Mouse (Mus musculus) ZHBTc4 (cell line): ENCODE data around the gene Etnk2.

Experiments
- DNase-seq: peaks from one replicate; pipeline ENCODE4 v3.0.0-alpha.2; 2011; ENCODE audit warnings: low read depth, low spot score

Etnk2 gene

GRCm38 (mm10) chr1:133363276-133364021 is at the start of gene Etnk2:
Etnk2 (plus strand) TSS chr1:133363572.
- DNase-seq, result peak; percentile 98

GRCm38 (mm10) chr1:133314364-133314763 is 49.0 kb upstream of the Etnk2 start:
- peak; percentile 85 for DNase-seq

- no peak for DNase-seq
Measured at GRCm38 (mm10) chr1:133315775-133316174, 47.6 kb upstream of the Etnk2 start.

GRCm38 (mm10) chr1:133316577-133316976 is 46.8 kb upstream of the Etnk2 start:
- DNase-seq, result peak; percentile 42

GRCm38 (mm10) chr1:133317149-133317548 is 46.2 kb upstream of the Etnk2 start:
- peak; percentile 61 for DNase-seq

GRCm38 (mm10) chr1:133321267-133321925 is 42.0 kb upstream of the Etnk2 start, which contains the start of gene Kiss1:
Kiss1 (plus strand) TSS chr1:133321875.
- DNase-seq, result no peak

GRCm38 (mm10) chr1:133323333-133323732 is 40.0 kb upstream of the Etnk2 start:
- no peak for DNase-seq

- DNase-seq, result peak; percentile 81
Measured at GRCm38 (mm10) chr1:133325951-133326350, 37.4 kb upstream of the Etnk2 start.

GRCm38 (mm10) chr1:133327094-133327493 is 36.3 kb upstream of the Etnk2 start:
- peak; percentile 37 for DNase-seq

GRCm38 (mm10) chr1:133328299-133328795 is 35.0 kb upstream of the Etnk2 start:
- DNase-seq, result no peak

- DNase-seq, result peak; percentile 56
Measured at GRCm38 (mm10) chr1:133328896-133329637, 34.3 kb upstream of the Etnk2 start.

GRCm38 (mm10) chr1:133329638-133329964 is 33.8 kb upstream of the Etnk2 start:
- DNase-seq, result no peak

GRCm38 (mm10) chr1:133331142-133331541 is 32.2 kb upstream of the Etnk2 start:
- no peak for DNase-seq

GRCm38 (mm10) chr1:133332656-133333430 is 30.5 kb upstream of the Etnk2 start:
- peak; percentile 62 for DNase-seq

- peak; percentile 64 for DNase-seq
Measured at GRCm38 (mm10) chr1:133333937-133334336, 29.4 kb upstream of the Etnk2 start.

GRCm38 (mm10) chr1:133340403-133340802 is 23.0 kb upstream of the Etnk2 start:
- peak; percentile 93 for DNase-seq

GRCm38 (mm10) chr1:133344357-133344756 is 19.0 kb upstream of the Etnk2 start:
- DNase-seq, result no peak

GRCm38 (mm10) chr1:133346531-133346930 is 16.8 kb upstream of the Etnk2 start:
- DNase-seq, result no peak

- DNase-seq, result peak; percentile 69
Measured at GRCm38 (mm10) chr1:133347226-133347625, 16.1 kb upstream of the Etnk2 start.

- DNase-seq, result peak; percentile 70
Measured at GRCm38 (mm10) chr1:133347693-133348520, 15.5 kb upstream of the Etnk2 start.
